Mouse (Mus musculus): Measurements from ENCODE around the gene Syt12.

DNA sequence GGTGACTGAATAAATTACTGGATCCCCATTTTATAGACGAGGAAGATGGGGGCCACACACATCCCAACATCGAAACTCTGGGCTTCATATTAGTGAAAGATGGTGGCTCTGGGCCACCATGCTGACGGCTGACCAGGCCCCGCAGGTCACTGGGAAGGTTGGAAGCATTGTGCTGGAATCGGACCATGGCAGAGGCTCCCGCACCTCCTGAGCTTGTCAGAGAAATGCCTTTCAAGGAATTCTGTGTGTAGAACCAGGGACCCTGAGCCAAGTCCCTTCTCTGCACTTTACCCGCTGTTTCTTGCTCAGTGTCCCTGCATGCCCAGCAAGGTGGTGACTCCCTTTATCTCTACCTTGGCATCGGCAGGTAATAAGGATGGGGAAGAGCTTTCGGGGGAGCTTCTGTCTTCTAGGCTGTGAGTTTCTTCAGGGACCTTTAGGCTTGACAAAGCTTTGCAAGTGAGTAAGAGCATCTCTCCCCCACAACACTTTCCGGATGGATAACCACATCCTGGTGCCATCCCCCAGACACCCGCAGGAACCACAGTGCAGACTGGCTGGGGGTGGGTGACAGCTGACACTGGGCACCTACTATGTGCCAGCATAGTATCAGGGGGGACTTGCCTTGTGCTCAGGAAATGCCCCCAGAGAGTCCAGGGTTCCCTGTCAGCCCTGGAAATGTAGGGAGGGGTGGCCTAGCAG is 1.9 kb downstream of the Syt12 start:
- TF ChIP-seq CTCF (IDR thresholded peaks at IDR 0.05; ENCODE audit: control insufficient read depth, insufficient read depth, insufficient read length) (no peak), USF1 (IDR thresholded peaks at IDR 0.05; ENCODE audit: low read depth) (no peak), MAX (IDR thresholded peaks at IDR 0.05) (no peak), CEBPB (IDR thresholded peaks at IDR 0.05; ENCODE audit: low read depth) (no peak), MYOD1 (IDR thresholded peaks at IDR 0.05; ENCODE audit: control insufficient read depth, insufficient read length, low read depth) (peak; percentile 66), MYOG (IDR thresholded peaks at IDR 0.05; ENCODE audit: control insufficient read depth, extremely low read depth, insufficient read length) (no peak)

Data from C2C12 (cell line).